Mouse (Mus musculus) adipose tissue, adult 10 weeks (tissue): ENCODE data around the gene Lalba. TPM values are rescaled to one million over a fixed set of nuclear protein-coding genes. Genes with fewer than 3 reads are reported as not detected.

ENCODE experiments used
- polyA plus RNA-seq: library from polyadenylated mRNA; stranded (reverse); fragments of 350-450 nt; fragmentation: Illumina TruSeq; extraction: RNeasy Lipid Tissue Mini Kit (QIAGEN cat#74804); gene quantifications from one replicate; pipeline ENCODE4 v1.2.3, GENCODE M21; 2014; ENCODE audit warnings: low read depth, low replicate concordance

Gene Lalba
- not detected for polyA plus RNA-seq

GRCm38 (mm10) chr15:98482701-98483100 is at the start of gene Lalba:
TSS of gene Lalba (minus strand) at chr15:98482721.

GRCm38 (mm10) chr15:98492102-98492501 is 9.6 kb upstream of the Lalba start, which contains the start of gene Olfr279:
TSS of gene Olfr279 (plus strand) at chr15:98492402.

GRCm38 (mm10) chr15:98469596-98469995 is 12.9 kb downstream of the Lalba start, which contains the start of gene OR5BS1P:
TSS of gene OR5BS1P (plus strand) at chr15:98469896.

GRCm38 (mm10) chr15:98452288-98452687 is 30.2 kb downstream of the Lalba start, which contains the start of gene Olfr281:
TSS of gene Olfr281 (plus strand) at chr15:98452588.

GRCm38 (mm10) chr15:98430925-98431324 is 51.6 kb downstream of the Lalba start, which contains the start of gene Olfr282:
TSS of gene Olfr282 (plus strand) at chr15:98431225.

Other genes starting within 250 kb of the Lalba start
- not detected for gene Olfr286, start 248.3 kb downstream of the Lalba start, polyA plus RNA-seq
- gene H1fnt, start 225.4 kb downstream of the Lalba start, polyA plus RNA-seq: 15.9 TPM
- 3.6 TPM for gene Zfp641, start 186.6 kb downstream of the Lalba start, polyA plus RNA-seq
- gene Olfr285, start 165.4 kb downstream of the Lalba start, polyA plus RNA-seq: not detected
- not detected for gene Olfr284, start 141.7 kb downstream of the Lalba start, polyA plus RNA-seq
- not detected for gene Olfr283, start 101.8 kb downstream of the Lalba start, polyA plus RNA-seq
- not detected for gene Olfr282, start 51.5 kb downstream of the Lalba start, polyA plus RNA-seq
- gene Olfr281, start 30.1 kb downstream of the Lalba start, polyA plus RNA-seq: not detected
- not detected for gene OR5BS1P, start 12.8 kb downstream of the Lalba start, polyA plus RNA-seq
- gene Olfr279, start 9.7 kb upstream of the Lalba start, polyA plus RNA-seq: not detected
- gene Kansl2, start 51.5 kb upstream of the Lalba start, polyA plus RNA-seq: 45.0 TPM
- gene Ccnt1, start 88.2 kb upstream of the Lalba start, polyA plus RNA-seq: 22.9 TPM
- gene 4930415O20Rik, start 88.3 kb upstream of the Lalba start, polyA plus RNA-seq: 1.9 TPM
- gene Adcy6, start 127.4 kb upstream of the Lalba start, polyA plus RNA-seq: 87.3 TPM
- 7.3 TPM for gene Cacnb3, start 148.1 kb upstream of the Lalba start, polyA plus RNA-seq
- 45.2 TPM for gene Ddx23, start 180.2 kb upstream of the Lalba start, polyA plus RNA-seq
- gene Rnd1, start 194.7 kb upstream of the Lalba start, polyA plus RNA-seq: 1.3 TPM
- 5.6 TPM for gene Ccdc65, start 225.5 kb upstream of the Lalba start, polyA plus RNA-seq
- gene Fkbp11, start 245.5 kb upstream of the Lalba start, polyA plus RNA-seq: 41.6 TPM